Mouse (Mus musculus) spleen, adult 2 months (tissue): ENCODE results near the gene Ces1d.

Source experiments
- CTCF ChIP-seq: fragments of 200-500 bp; IDR thresholded peaks from 2 replicates; pipeline ENCODE4 v1.5.1; 2011; ENCODE audit warnings: mild to moderate bottlenecking, inconsistent platforms; ENCODE audit not compliant: insufficient read depth, insufficient read length, insufficient replicate concordance; ENCODE audit errors: extremely low read depth
- POLR2A ChIP-seq: fragments of 200-500 bp; IDR thresholded peaks from 2 replicates; pipeline ENCODE4 v1.6.1; 2011; ENCODE audit warnings: low read depth, low read length, inconsistent platforms

GRCm38 (mm10) chr8:93235681-93236080 lies 38.0 kb upstream of the Ces1d start:
- TF ChIP-seq POLR2A = no peak
- no peak for TF ChIP-seq CTCF
